Mouse (Mus musculus) lung, embryonic 15.5 days (tissue): ENCODE results near the gene Hoxb6. TPM values are rescaled to one million over a fixed set of nuclear protein-coding genes. Genes with fewer than 3 reads are reported as not detected.

Experiments used
- ATAC-seq: fragments of 200-750 bp; cut with Nextera tagmentation; 2 replicates; pipeline ENCODE4 v1.8.0; 2017; ENCODE audit warnings: moderate number of reproducible peaks, borderline replicate concordance; ENCODE audit not compliant: low FRiP score, low TSS enrichment; ENCODE audit errors: extremely low read depth
- H3K27ac ChIP-seq: fragments of 300-500 bp; sonication (generic); 2 replicates; pipeline ENCODE4 v1.5.1; 2015; ENCODE audit warnings: moderate library complexity, mild to moderate bottlenecking, inconsistent platforms
- H3K27me3 ChIP-seq: fragments of 300-500 bp; sonication (generic); 2 replicates; pipeline ENCODE4 v1.6.1; 2015; ENCODE audit warnings: inconsistent platforms
- H3K36me3 ChIP-seq: fragments of 300-500 bp; sonication (generic); 2 replicates; pipeline ENCODE4 v1.6.1; 2015; ENCODE audit warnings: inconsistent platforms
- H3K4me1 ChIP-seq: fragments of 300-500 bp; sonication (generic); 2 replicates; pipeline ENCODE4 v1.6.1; 2015; ENCODE audit warnings: inconsistent platforms
- H3K4me2 ChIP-seq: fragments of 300-500 bp; sonication (generic); 2 replicates; pipeline ENCODE4 v1.6.1; 2015; ENCODE audit warnings: inconsistent platforms, mild to moderate bottlenecking, moderate library complexity
- H3K4me3 ChIP-seq: fragments of 300-500 bp; sonication (generic); 2 replicates; pipeline ENCODE4 v1.5.1; 2015; ENCODE audit warnings: mild to moderate bottlenecking, inconsistent platforms
- H3K9ac ChIP-seq: fragments of 300-500 bp; sonication (generic); 2 replicates; pipeline ENCODE4 v1.6.1; 2015; ENCODE audit warnings: inconsistent platforms
- H3K9me3 ChIP-seq: fragments of 300-500 bp; sonication (generic); 2 replicates; pipeline ENCODE4 v1.6.1; 2016; ENCODE audit warnings: inconsistent platforms
- WGBS: fragments of 180-500 bp; shearing (Covaris S2); methylation state at CpG from one replicate; pipeline ENCODE4 v1.1.7; 2015; 5-methylcytosine and 5-hydroxymethylcytosine counted together
- polyA plus RNA-seq: library from polyadenylated mRNA; unstranded; fragments of >200 nt; fragmentation: Nextera tagmentation; extraction: Ambion mirVana; gene quantifications from 2 replicates; pipeline ENCODE4 v1.2.1, GENCODE M21; 2015

The Hoxb6 gene
- polyA plus RNA-seq, 1 experiment from 2014 or later, result 15.2 TPM

DNA sequence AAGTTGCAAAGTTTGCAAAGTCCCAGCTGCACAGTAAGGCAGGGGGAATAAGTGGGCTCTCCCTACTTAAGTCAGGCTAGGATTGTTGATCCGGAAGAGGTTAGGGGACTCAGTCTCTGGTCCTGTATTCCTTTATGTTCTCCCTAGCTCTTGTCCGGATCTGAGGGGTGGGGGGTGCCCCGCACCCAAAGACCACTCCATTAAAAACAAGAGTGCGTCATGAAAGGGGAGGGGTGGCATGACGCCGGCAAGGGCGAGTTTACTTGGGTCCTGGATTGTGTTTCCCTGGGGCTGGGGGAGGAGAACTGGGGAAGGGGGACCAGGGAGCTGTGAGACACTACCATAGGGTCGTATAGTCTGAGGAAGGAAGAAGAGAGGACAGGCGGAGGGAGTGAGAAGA is 7.5 kb downstream of the Hoxb6 start:
- peak overlapping the region; percentile 63 for H3K9ac ChIP-seq
- no peaks in the 10 kb centered on the region for H3K36me3 ChIP-seq
- H3K27me3 ChIP-seq, result peaks cover 96% of the 10 kb centered on the region
- H3K4me2 ChIP-seq, result peak overlapping the region; percentile 70
- ATAC-seq, result no peak
- peak overlapping the region; percentile 57 for H3K4me3 ChIP-seq
- peak overlapping the region; percentile 85 for H3K27ac ChIP-seq
- no peaks in the 10 kb centered on the region for H3K9me3 ChIP-seq
- peaks cover 26% of the 10 kb centered on the region for H3K4me1 ChIP-seq
- 5% methylated on average over 9 of the region's 9 CpGs for WGBS

DNA sequence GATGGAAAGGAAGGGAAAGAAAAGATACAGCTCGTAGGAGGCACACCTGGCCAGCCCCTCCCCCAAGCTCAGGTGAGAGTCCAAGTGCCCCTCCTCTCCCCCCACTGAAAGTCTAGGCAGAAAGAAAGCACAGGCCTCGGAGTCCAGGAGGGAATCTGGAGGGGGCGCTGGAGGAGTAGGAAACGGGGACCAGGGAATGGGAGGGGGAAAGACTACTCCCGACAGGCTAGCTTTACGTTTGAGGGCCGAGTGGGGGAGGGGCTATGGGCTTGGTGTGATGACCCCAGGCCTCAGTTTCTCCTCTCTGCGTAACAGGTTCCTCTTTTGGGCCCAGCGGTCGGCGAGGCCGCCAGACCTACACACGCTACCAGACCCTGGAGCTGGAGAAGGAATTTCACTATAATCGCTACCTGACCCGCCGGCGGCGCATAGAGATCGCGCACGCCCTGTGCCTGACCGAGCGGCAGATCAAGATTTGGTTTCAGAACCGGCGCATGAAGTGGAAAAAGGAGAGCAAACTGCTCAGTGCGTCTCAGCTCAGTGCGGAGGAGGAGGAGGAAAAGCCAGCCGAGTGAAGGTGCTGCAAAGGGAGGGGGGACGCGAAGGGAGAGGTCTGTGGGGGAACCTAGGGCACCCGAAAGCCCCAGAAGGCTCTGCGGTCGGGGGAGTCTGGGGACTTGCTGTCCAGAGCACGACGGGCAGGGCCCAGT is 8.2 kb downstream of the Hoxb6 start:
- H3K9ac ChIP-seq, result peak overlapping the region; percentile 63
- no peaks in the 10 kb centered on the region for H3K36me3 ChIP-seq
- no peak for ATAC-seq
- peak overlapping the region; percentile 85 for H3K27ac ChIP-seq
- peaks cover 20% of the 10 kb centered on the region for H3K4me1 ChIP-seq
- peak overlapping the region; percentile 70 for H3K4me2 ChIP-seq
- H3K4me3 ChIP-seq, result peak overlapping the region; percentile 57
- H3K9me3 ChIP-seq, result no peaks in the 10 kb centered on the region
- WGBS, result 3% methylated on average over 35 of the region's 35 CpGs
- H3K27me3 ChIP-seq, result peaks cover 96% of the 10 kb centered on the region

DNA sequence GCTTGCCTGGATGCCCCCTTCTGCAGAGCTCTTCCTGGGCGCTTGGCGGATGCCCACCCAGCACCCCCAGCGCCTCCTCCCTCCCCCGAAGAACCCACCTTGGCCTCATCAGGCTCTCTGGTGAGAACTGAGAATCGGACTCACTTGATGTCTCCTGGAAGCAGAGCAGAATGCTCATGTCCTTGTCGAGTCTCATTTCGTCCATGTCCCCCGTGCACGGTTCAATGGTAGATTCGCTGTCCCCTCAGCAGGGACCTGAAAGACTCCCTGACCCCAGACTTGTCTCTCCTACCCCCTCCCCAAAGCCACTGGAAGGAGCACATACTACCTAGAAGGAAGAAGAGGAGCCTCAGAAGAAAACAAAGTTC is 8.8 kb downstream of the Hoxb6 start:
- peak overlapping the region; percentile 85 for H3K27ac ChIP-seq
- no peak for ATAC-seq

DNA sequence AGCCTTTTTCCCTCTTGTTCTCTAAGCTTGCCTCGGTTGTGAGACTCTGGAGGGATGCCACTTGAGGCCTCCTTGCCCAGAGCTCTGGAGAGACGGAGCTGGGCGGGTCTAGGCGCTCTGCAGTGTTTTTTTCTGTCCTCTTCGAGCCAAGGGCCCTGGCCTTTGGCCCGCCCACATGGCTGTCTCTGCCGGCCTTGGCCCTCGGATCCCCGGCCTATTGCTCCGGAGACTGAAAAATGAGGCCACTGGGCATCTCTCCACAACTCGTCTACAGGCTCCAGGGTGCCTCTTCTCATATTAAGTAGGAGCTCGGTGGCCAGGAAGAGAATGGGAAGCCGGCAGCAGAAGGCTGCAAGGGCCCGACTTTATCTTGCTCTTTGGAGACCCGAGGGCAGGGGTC is 9.6 kb downstream of the Hoxb6 start:
- peak overlapping the region; percentile 85 for H3K27ac ChIP-seq
- peak overlapping the region; percentile 30 for H3K9ac ChIP-seq
- 6% methylated on average over 15 of the region's 15 CpGs for WGBS
- no peaks in the 10 kb centered on the region for H3K9me3 ChIP-seq
- peak overlapping the region; percentile 59 for H3K4me3 ChIP-seq
- ATAC-seq, result peak; percentile 6; the same call in 1 of the 2 replicates
- peak overlapping the region; percentile 70 for H3K4me2 ChIP-seq
- peaks cover 16% of the 10 kb centered on the region for H3K4me1 ChIP-seq
- H3K36me3 ChIP-seq, result no peaks in the 10 kb centered on the region
- H3K27me3 ChIP-seq, result peaks cover 96% of the 10 kb centered on the region

More for the DNA sequence above, 8.8 kb downstream of the Hoxb6 start:
- Histone ChIP-seq H3K4me1 (peaks cover 16% of the 10 kb centered on the region), H3K4me3 (peak overlapping the region; percentile 57), H3K4me2 (peak overlapping the region; percentile 70), H3K36me3 (no peaks in the 10 kb centered on the region), H3K9ac (peak overlapping the region; percentile 63), H3K9me3 (no peaks in the 10 kb centered on the region), H3K27me3 (peaks cover 96% of the 10 kb centered on the region)
- WGBS, result 25% methylated on average over 10 of the region's 10 CpGs

DNA sequence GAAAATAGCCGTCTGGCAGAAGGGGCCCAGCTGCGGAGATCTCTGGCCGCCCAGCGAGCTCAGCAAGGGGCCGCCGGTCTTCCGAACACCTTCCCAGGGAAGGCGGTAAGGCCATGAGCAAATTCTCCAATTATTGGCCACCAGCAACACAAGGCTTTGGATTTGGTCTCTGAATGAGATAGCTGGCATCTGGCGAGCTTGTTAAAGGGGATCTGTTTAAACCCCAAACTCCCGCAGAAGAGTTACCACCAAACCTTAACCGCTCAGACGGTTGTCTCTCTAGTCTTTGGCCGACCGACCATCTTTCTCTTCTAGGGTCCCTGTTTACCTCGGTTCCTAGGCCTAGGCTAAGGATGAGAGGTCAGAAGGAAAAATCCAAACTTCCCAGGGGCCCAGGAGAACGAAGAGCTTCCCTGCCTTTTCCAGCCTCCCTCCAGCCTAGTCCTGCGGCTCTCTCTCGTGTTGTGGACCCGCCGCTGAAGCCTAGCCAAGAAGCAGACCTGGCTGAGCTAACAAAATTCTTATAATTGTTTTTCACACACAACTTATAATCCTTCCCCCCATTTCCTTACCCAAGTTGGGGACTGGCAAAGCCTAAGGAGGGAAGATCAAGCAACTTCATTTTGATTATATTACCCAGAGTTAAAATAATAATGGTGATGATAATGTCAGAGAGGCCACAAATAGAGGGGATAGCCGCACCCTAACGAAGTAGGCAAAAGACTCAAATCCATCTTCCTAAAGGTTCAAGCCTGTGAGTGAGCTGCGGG is 10.3 kb downstream of the Hoxb6 start:
- Histone ChIP-seq H3K36me3 (no peaks in the 10 kb centered on the region), H3K27ac (peak overlapping the region; percentile 85), H3K9me3 (no peaks in the 10 kb centered on the region), H3K4me2 (peak overlapping the region; percentile 70), H3K4me3 (peak overlapping the region; percentile 59), H3K27me3 (peaks cover 95% of the 10 kb centered on the region), H3K4me1 (peaks cover 16% of the 10 kb centered on the region), H3K9ac (peak overlapping the region; percentile 30)
- WGBS, result 13% methylated on average over 23 of the region's 23 CpGs
- no peak for ATAC-seq

DNA sequence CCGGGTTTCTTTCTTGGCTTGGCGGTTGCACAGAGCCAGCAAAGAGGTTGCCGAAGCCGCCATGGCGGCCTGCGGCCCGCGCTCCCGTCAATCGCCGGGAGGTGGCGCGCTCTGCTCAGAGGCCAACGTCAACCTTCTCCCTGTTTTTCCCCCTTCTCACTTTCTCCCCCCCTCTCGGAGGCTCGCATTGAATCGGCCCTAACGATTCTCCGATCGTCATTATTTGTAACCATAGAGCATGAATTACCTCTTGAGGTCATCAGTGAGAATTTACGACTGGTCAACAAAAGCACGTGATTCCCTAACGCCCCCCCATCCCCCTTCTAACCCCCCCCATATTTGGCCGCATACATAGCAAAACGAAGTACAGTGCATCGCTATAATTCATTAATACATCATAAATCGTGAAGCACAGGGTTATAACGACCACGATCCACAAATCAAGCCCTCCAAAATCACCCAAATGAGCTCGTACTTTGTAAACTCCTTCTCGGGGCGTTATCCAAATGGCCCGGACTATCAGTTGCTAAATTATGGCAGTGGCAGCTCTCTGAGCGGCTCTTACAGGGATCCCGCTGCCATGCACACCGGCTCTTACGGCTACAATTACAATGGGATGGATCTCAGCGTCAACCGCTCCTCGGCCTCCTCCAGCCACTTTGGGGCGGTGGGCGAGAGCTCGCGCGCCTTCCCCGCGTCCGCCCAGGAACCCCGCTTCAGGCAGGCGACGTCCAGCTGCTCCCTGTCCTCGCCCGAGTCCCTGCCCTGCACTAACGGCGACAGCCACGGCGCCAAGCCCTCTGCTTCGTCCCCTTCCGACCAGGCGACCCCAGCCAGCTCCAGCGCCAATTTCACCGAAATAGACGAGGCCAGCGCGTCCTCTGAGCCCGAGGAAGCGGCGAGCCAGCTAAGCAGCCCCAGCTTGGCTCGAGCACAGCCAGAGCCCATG is 11.1 kb downstream of the Hoxb6 start, which contains the start of gene Hoxb5:
Hoxb5 (plus strand) TSS at position 186 of the 949 bp plus-strand sequence.
- peak within 1 kb of the TSS; percentile 88 for H3K9ac ChIP-seq
- H3K4me1 ChIP-seq, result peaks cover 16% of the 10 kb centered on the region
- no peaks in the 10 kb centered on the region for H3K9me3 ChIP-seq
- under 1% methylated on average over 69 of the region's 69 CpGs for whole genome bisulfite sequencing
- H3K27me3 ChIP-seq, result peaks cover 95% of the 10 kb centered on the region
- H3K27ac ChIP-seq, result peak within 1 kb of the TSS; percentile 99
- peak within 1 kb of the TSS; percentile 59 for H3K4me3 ChIP-seq
- H3K36me3 ChIP-seq, result no peaks in the 10 kb centered on the region
- H3K4me2 ChIP-seq, result peak within 1 kb of the TSS; percentile 70
- peak; percentile 80 for ATAC-seq

DNA sequence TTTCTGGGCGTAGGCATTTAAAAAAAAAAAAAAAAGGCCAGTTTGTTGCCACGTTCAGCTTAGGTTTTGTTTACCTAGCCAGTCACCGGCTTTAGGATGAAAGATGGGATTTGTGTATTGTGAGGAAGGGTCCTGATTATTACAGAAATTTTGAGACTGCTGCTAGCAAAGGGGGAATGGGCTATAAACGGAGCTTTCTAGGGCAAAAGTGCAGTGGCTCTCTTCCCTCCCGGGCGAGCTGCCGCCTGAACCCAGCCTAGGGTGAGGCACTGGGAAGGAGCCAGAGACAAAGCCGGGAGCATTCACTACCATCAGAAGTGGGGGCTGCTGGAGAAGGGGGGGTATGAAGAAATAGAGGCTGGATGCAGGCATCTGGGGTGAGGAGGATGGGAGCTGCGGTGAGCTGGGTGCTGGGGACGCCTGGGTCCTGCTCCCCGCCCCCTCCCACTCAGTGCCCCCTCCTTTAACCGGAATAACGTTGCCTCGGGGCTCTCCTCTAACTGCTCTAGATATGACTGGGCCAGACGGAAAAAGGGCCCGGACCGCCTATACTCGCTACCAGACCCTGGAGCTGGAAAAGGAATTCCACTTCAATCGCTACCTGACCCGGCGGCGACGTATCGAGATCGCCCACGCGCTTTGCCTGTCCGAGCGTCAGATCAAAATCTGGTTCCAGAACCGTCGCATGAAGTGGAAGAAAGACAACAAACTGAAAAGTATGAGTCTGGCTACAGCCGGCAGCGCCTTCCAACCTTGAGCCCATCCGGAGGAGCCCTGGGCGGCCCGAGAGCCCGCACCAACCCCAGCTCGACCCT is 12.3 kb downstream of the Hoxb6 start:
- Histone ChIP-seq H3K27me3 (peaks cover 89% of the 10 kb centered on the region), H3K4me3 (peak overlapping the region; percentile 59), H3K4me1 (peaks cover 22% of the 10 kb centered on the region), H3K4me2 (peak overlapping the region; percentile 70), H3K27ac (peak overlapping the region; percentile 99), H3K9me3 (no peaks in the 10 kb centered on the region), H3K9ac (peak overlapping the region; percentile 88), H3K36me3 (no peaks in the 10 kb centered on the region)
- no peak for ATAC-seq
- WGBS, result 2% methylated on average over 38 of the region's 38 CpGs

DNA sequence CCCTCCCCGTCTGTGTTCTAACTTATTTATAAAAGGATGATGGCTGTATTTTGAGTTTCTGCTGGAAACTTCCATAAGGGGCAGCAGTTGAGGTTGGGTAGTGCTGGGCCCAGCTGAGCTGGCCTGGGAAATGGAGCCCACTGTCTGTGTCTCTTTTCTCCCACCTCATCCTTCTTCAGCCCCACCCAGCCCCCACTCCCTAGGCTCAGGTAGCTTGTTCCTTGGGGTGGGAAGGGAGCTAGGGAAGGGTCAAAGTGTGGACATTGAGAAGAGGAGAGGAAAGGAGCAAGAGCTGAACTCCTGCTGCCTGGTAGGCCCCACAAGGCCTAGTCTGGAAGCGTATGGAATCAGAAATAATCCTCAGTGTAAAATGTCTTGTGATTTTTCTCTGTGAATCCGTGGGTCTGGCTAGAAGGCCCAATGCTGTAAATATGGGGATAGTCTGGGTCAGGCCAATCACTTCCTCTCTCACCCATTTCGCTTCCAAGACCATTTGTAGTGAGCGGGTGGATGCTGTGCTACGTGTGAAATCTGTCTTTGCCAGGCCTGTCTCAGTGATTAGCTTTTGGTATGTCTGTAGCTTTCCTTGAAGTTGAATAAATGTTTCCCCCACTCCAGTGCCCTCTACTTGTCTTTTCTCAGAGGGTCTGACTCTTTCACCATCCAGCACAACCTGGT is 13.4 kb downstream of the Hoxb6 start:
- Histone ChIP-seq H3K27ac (peak overlapping the region; percentile 99), H3K9ac (peak overlapping the region; percentile 88), H3K9me3 (no peaks in the 10 kb centered on the region), H3K4me3 (peak overlapping the region; percentile 59), H3K27me3 (peaks cover 87% of the 10 kb centered on the region), H3K4me1 (peaks cover 17% of the 10 kb centered on the region), H3K36me3 (no peaks in the 10 kb centered on the region), H3K4me2 (peak overlapping the region; percentile 70)
- no peak for ATAC-seq
- 37% methylated on average over 6 of the region's 6 CpGs for whole genome bisulfite sequencing

DNA sequence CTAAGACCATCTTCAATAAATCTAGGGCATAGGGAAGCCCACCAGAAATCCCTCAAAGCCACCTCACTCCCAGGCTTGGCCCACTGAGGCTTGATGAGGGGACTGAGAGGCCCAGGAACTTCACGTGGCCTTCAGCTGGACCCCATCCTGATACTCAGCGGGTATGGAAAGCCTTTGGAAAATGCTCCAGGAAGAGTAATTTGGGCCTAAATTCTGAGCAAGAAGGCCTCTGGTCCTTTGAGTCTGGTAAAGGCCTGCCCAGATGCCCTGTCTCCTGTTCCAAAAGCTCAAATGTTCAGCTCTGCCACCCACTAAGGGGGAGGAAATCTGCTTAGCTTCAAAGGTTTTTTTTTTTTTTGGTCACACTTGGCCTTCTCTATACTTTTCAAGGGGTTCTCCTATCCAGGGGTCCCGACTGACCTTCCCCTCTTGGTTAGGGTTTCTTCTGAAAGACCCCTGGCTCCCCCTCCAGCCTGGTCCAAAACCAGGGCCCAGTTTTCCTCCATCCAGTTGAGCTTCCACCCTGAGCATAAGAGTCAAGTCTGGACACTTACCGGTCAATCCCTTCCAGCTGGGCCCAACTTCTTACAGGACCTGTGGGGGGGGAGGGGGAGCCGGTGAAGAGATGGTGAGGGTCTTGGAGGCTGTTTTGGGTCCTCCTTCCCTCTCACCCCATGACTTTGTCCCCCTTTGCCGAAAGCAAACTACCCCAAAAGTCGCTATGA is 14.1 kb downstream of the Hoxb6 start:
- Histone ChIP-seq H3K9me3 (no peaks in the 10 kb centered on the region), H3K36me3 (no peaks in the 10 kb centered on the region), H3K27ac (peak overlapping the region; percentile 99), H3K4me1 (peaks cover 19% of the 10 kb centered on the region), H3K4me2 (peak overlapping the region; percentile 70), H3K27me3 (peaks cover 87% of the 10 kb centered on the region), H3K9ac (peak overlapping the region; percentile 88), H3K4me3 (peak overlapping the region; percentile 59)
- WGBS, result 24% methylated on average over 7 of the region's 7 CpGs
- ATAC-seq, result no peak

DNA sequence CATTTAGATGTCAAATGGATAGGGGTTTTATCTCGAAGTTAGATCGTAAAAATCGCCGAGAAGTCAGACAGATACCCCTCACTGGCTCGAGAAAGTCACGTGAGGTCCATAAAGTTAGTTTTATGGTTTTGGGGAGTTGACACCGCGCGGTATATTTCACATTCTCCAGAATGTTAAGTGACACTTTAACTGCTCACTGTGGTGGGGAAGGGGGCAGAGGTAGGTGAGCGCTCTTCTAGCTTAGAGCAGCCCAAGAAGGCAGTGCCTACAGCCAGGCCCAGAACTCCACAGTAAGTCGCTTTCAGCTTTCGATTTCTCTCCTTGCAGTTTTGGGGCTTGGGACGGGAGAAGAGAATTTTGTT is 14.6 kb downstream of the Hoxb6 start:
- Histone ChIP-seq H3K36me3 (no peaks in the 10 kb centered on the region), H3K4me3 (peak overlapping the region; percentile 59), H3K27ac (peak overlapping the region; percentile 99), H3K27me3 (peaks cover 86% of the 10 kb centered on the region), H3K9me3 (no peaks in the 10 kb centered on the region), H3K4me2 (peak overlapping the region; percentile 70), H3K4me1 (peaks cover 19% of the 10 kb centered on the region), H3K9ac (peak overlapping the region; percentile 88)
- 15% methylated on average over 13 of the region's 13 CpGs for WGBS
- no peak for ATAC-seq
